Mouse (Mus musculus) ES-E14 (cell line): ENCODE measurements around the gene Hoxb1.

Experiments used
- CHD2 ChIP-seq: IDR thresholded peaks from 2 replicates; pipeline ENCODE4 v1.6.1; 2014; ENCODE audit warnings: mild to moderate bottlenecking, low read depth, low read length, inconsistent platforms
- HCFC1 ChIP-seq: IDR thresholded peaks from 2 replicates; pipeline ENCODE4 v1.6.1; 2012; ENCODE audit warnings: low read length, inconsistent platforms, borderline replicate concordance; ENCODE audit not compliant: insufficient read depth
- MAFK ChIP-seq: IDR thresholded peaks from 2 replicates; pipeline ENCODE4 v1.6.1; 2014; ENCODE audit warnings: mild to moderate bottlenecking, low read depth, low read length, inconsistent platforms; ENCODE audit not compliant: insufficient read depth
- ZC3H11A ChIP-seq: IDR thresholded peaks from 2 replicates; pipeline ENCODE4 v1.6.1; 2012; ENCODE audit warnings: low read depth, mild to moderate bottlenecking, inconsistent platforms, low read length, borderline replicate concordance
- ZNF384 ChIP-seq: IDR thresholded peaks from 2 replicates; pipeline ENCODE4 v1.6.1; 2012; ENCODE audit warnings: low read depth, low read length, inconsistent platforms

DNA sequence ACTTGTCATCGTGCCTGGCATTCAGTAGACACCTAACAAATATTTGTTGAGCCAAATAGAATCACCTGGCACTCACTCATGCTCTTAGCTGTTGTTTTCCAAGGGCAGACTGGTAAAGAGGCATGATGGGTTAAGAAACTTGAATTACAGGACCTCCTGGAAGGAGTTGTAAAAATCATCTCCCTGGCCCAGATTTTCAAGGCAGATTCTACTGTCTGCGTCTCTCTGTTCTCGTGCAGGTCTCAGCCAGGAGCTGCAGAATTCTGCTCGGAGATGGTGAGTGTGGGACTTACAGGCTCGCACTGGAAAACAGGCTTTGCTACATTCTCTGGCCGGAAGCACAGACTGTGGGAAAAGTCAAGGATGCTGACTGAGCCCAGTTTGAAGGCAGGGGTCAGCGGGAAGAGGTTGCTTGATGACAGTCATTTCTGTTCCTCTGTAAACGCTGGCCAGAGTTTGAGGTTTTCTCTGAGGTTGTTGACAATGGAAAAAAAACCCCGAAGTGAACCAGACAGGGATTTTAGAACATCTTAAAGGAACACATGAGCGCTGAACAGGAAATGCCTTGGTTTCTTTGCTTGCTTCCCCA, 38.6 kb downstream of the Hoxb1 start:
- TF ChIP-seq HCFC1 (no peak), ZNF384 (no peak), ZC3H11A (no peak), MAFK (no peak), CHD2 (no peak)
